Mouse (Mus musculus) liver, adult 2 months (tissue): ENCODE measurements around the gene Krt8. TPM values are rescaled to one million over a fixed set of nuclear protein-coding genes. Genes with fewer than 3 reads are reported as not detected.
A peak's percentile ranks its signal among the peaks of the same experiment; 100 is the strongest.

Source experiments
- DNase-seq: peaks from one replicate; pipeline ENCODE4 v3.0.0-alpha.2; 2011; ENCODE audit warnings: low read depth, low spot score; ENCODE audit errors: extremely low read depth
- H3K27ac ChIP-seq: fragments of 200-500 bp; replicated peaks from 2 replicates; pipeline ENCODE4 v1.5.1; 2012; ENCODE audit warnings: low read depth, mild to moderate bottlenecking, control low read depth, inconsistent platforms, low read length; ENCODE audit not compliant: insufficient read depth
- H3K27me3 ChIP-seq: fragments of 200-500 bp; 2 replicates; pipeline ENCODE4 v1.6.1; 2012; ENCODE audit warnings: mild to moderate bottlenecking, moderate library complexity, low read length, inconsistent platforms; ENCODE audit not compliant: control insufficient read depth, insufficient read depth
- H3K36me3 ChIP-seq: fragments of 200-500 bp; 2 replicates; pipeline ENCODE4 v1.6.1; 2012; ENCODE audit warnings: low read length, inconsistent platforms; ENCODE audit not compliant: control insufficient read depth, insufficient read depth
- H3K4me1 ChIP-seq: fragments of 200-500 bp; 2 replicates; pipeline ENCODE4 v1.6.1; 2011; ENCODE audit warnings: low read length; ENCODE audit not compliant: control insufficient read depth, insufficient read depth
- H3K4me3 ChIP-seq: fragments of 200-500 bp; 2 replicates; pipeline ENCODE4 v1.5.1; 2011; ENCODE audit warnings: low read depth, mild to moderate bottlenecking, control low read depth, low read length, moderate library complexity; ENCODE audit not compliant: insufficient read depth
- H3K79me2 ChIP-seq: fragments of 200-500 bp; 2 replicates; pipeline ENCODE4 v1.6.1; 2012; ENCODE audit warnings: inconsistent platforms, mild to moderate bottlenecking, low read length, moderate library complexity; ENCODE audit not compliant: control insufficient read depth, insufficient read depth
- H3K9ac ChIP-seq: fragments of 200-500 bp; 2 replicates; pipeline ENCODE4 v1.6.1; 2012; ENCODE audit warnings: low read depth, mild to moderate bottlenecking, control low read depth, inconsistent platforms, low read length
- CTCF ChIP-seq: fragments of 200-500 bp; IDR thresholded peaks from 2 replicates; pipeline ENCODE4 v1.5.1; 2011; ENCODE audit warnings: low read depth, low read length, control low read depth
- POLR2A ChIP-seq: fragments of 200-500 bp; IDR thresholded peaks from 2 replicates; pipeline ENCODE4 v1.6.1; 2011; ENCODE audit warnings: low read length, control low read depth; ENCODE audit not compliant: insufficient read depth; ENCODE audit errors: extremely low read depth
- WGBS: fragments of 180-500 bp; shearing (Covaris S2); methylation state at CpG from one replicate; pipeline ENCODE4 v1.1.7; 2018; 5-methylcytosine and 5-hydroxymethylcytosine counted together
- polyA plus RNA-seq: library from polyadenylated mRNA; depleted of rRNA; stranded (reverse); fragments of >200 nt; gene quantifications from 2 replicates; pipeline ENCODE4 v1.2.3, GENCODE M21; 2012
- total RNA-seq: library from RNA; depleted of rRNA; stranded (reverse); fragments of >200 nt; gene quantifications from 2 replicates; pipeline ENCODE4 v1.2.3, GENCODE M21; 2014

Gene Krt8
- total and polyA plus RNA-seq, 2 experiments = 155 to 251 TPM

GRCm38 (mm10) chr15:101988119-101988518 lies 16.2 kb downstream of the Krt8 start:
- Histone ChIP-seq H3K4me3 (no peak overlapping the region), H3K36me3 (no peaks in the 10 kb centered on the region), H3K27me3 (no peaks in the 10 kb centered on the region), H3K9ac (no peak overlapping the region), H3K4me1 (no peaks in the 10 kb centered on the region), H3K27ac (no peak overlapping the region), H3K79me2 (no peaks in the 10 kb centered on the region)
- no peak for TF ChIP-seq POLR2A
- TF ChIP-seq CTCF = peak; percentile 86
- WGBS = under 1% methylated on average over 10 of the region's 10 CpGs
- peak; percentile 58 for DNase-seq

GRCm38 (mm10) chr15:101984746-101985145 lies 19.5 kb downstream of the Krt8 start:
- TF ChIP-seq POLR2A = no peak
- TF ChIP-seq CTCF = peak; percentile 14; the same call in 1 of the 2 replicates
- Histone ChIP-seq H3K4me3 (no peak overlapping the region), H3K36me3 (no peaks in the 10 kb centered on the region), H3K4me1 (no peaks in the 10 kb centered on the region), H3K27ac (no peak overlapping the region), H3K9ac (no peak overlapping the region), H3K79me2 (no peaks in the 10 kb centered on the region), H3K27me3 (no peaks in the 10 kb centered on the region)
- 13% methylated on average over 6 of the region's 6 CpGs for WGBS
- peak; percentile 25 for DNase-seq

- Histone ChIP-seq H3K79me2 (no peaks in the 10 kb centered on the region), H3K36me3 (no peaks in the 10 kb centered on the region), H3K4me3 (no peak overlapping the region; the same call in 1 of the 2 replicates), H3K9ac (peak overlapping the region; percentile 53), H3K27me3 (no peaks in the 10 kb centered on the region), H3K4me1 (no peaks in the 10 kb centered on the region), H3K27ac (peak overlapping the region; percentile 80)
- 6% methylated on average over 15 of the region's 15 CpGs for WGBS
- TF ChIP-seq POLR2A (no peak), CTCF (peak; percentile 99)
- peak; percentile 92 for DNase-seq
Observed at GRCm38 (mm10) chr15:101983949-101984601, 20.2 kb downstream of the Krt8 start.

- no peaks in the 10 kb centered on the region for H3K27me3 ChIP-seq
- no peaks in the 10 kb centered on the region for H3K36me3 ChIP-seq
- TF ChIP-seq POLR2A = no peak
- no peak for TF ChIP-seq CTCF
- H3K9ac ChIP-seq = peak overlapping the region; percentile 4; the same call in 1 of the 2 replicates
- H3K4me3 ChIP-seq = no peak overlapping the region
- H3K27ac ChIP-seq = no peak overlapping the region; the same call in 1 of the 2 replicates
- no peaks in the 10 kb centered on the region for H3K4me1 ChIP-seq
- no peaks in the 10 kb centered on the region for H3K79me2 ChIP-seq
- no peak for DNase-seq
- 79% methylated on average over 13 of the region's 13 CpGs for WGBS
Observed at GRCm38 (mm10) chr15:101983315-101983948, 20.9 kb downstream of the Krt8 start.

GRCm38 (mm10) chr15:101980849-101981248 lies 23.4 kb downstream of the Krt8 start:
- DNase-seq = no peak
- H3K4me3 ChIP-seq = no peak overlapping the region
- H3K27ac ChIP-seq = 0 out of 2 replicates have a peak overlapping the region, but pooled peaks have one; percentile 19
- H3K4me1 ChIP-seq = peaks cover 12% of the 10 kb centered on the region
- no peaks in the 10 kb centered on the region for H3K79me2 ChIP-seq
- TF ChIP-seq POLR2A = no peak
- TF ChIP-seq CTCF = no peak
- 47% methylated on average over 6 of the region's 6 CpGs for WGBS
- H3K27me3 ChIP-seq = no peaks in the 10 kb centered on the region
- no peak overlapping the region for H3K9ac ChIP-seq
- H3K36me3 ChIP-seq = no peaks in the 10 kb centered on the region
